Mouse (Mus musculus) hindbrain, postnatal 0 days (tissue): ENCODE measurements around the gene Dnmt3a. TPM values are rescaled to one million over a fixed set of nuclear protein-coding genes. Genes with fewer than 3 reads are reported as not detected.

ENCODE experiments used
- ATAC-seq: fragments of 200-750 bp; cut with Nextera tagmentation; 2 replicates; pipeline ENCODE4 v1.8.0; 2017; ENCODE audit warnings: mild to moderate bottlenecking, moderate TSS enrichment, moderate library complexity
- DNase-seq: peaks from one replicate; pipeline ENCODE4 v3.0.0-alpha.2; 2015; ENCODE audit warnings: low spot score
- H3K27ac ChIP-seq: fragments of 300-500 bp; sonication (generic); 2 replicates; pipeline ENCODE4 v1.5.1; 2014; ENCODE audit warnings: mild to moderate bottlenecking
- H3K27me3 ChIP-seq: fragments of 300-500 bp; sonication (generic); 2 replicates; pipeline ENCODE4 v1.6.1; 2014; ENCODE audit warnings: low read length, mixed read lengths; ENCODE audit not compliant: insufficient read depth
- H3K36me3 ChIP-seq: fragments of 300-500 bp; sonication (generic); 2 replicates; pipeline ENCODE4 v1.6.1; 2014; ENCODE audit warnings: low read length, mixed read lengths; ENCODE audit not compliant: insufficient read depth
- H3K4me1 ChIP-seq: fragments of 300-500 bp; sonication (generic); 2 replicates; pipeline ENCODE4 v1.6.1; 2014; ENCODE audit warnings: antibody characterized with exemption, low read length, mixed read lengths; ENCODE audit not compliant: insufficient read depth
- H3K4me2 ChIP-seq: fragments of 300-500 bp; sonication (generic); 2 replicates; pipeline ENCODE4 v1.6.1; 2014; ENCODE audit warnings: low read depth, mild to moderate bottlenecking, low read length, moderate library complexity, mixed read lengths
- H3K4me3 ChIP-seq: fragments of 300-500 bp; sonication (generic); 2 replicates; pipeline ENCODE4 v1.5.1; 2014; ENCODE audit warnings: low read length
- H3K9ac ChIP-seq: fragments of 300-500 bp; sonication (generic); replicated peaks from 2 replicates; pipeline ENCODE4 v1.6.1; 2014; ENCODE audit warnings: mild to moderate bottlenecking, low read length, moderate library complexity, mixed read lengths
- H3K9me3 ChIP-seq: fragments of 300-500 bp; sonication (generic); 2 replicates; pipeline ENCODE4 v1.6.1; 2016; ENCODE audit warnings: low read length, mixed read lengths
- CTCF ChIP-seq: IDR thresholded peaks from 2 replicates; pipeline ENCODE4 v1.5.1; 2016; ENCODE audit warnings: antibody characterized with exemption, control low read depth, low read depth
- WGBS: fragments of 180-500 bp; shearing (Covaris S2); extraction: QIAGEN DNeasy Blood & Tissue Kit; methylation state at CpG from one replicate; pipeline ENCODE4 v1.1.7; 2014; 5-methylcytosine and 5-hydroxymethylcytosine counted together
- polyA plus RNA-seq: library from polyadenylated mRNA; unstranded; fragments of >200 nt; fragmentation: Nextera tagmentation; extraction: Ambion mirVana; gene quantifications from 2 replicates; pipeline ENCODE4 v1.2.1, GENCODE M21; 2015
- total RNA-seq: library from RNA; depleted of rRNA; stranded (reverse); fragments of >200 nt; gene quantifications from 2 replicates; pipeline ENCODE4 v1.2.3, GENCODE M21; 2014

Gene Dnmt3a
- total and polyA plus RNA-seq, 2 experiments from 2014 or later: 81.8 to 134 TPM

DNA sequence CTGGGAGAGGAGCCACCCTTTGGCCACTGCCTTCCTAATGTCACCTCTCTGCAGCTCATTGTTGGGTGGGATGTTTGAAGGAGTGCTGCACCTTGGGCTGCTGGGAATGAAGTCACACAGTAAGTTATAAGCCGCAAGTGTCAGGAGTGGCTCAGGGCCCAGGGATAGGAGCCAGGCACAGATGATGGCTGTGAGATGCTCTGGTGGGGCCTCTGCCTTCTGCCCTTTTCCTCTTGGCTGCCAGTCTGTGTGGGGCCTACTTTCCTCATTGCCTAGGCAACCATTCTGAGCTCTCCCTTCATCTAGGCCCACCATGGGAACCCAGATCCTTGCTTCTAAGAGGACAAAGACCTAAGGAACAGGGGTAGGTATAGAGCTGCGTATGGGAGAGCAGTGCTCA, 21.5 kb upstream of the Dnmt3a start:
- Histone ChIP-seq H3K27ac (0 out of 2 replicates have a peak overlapping the region, but pooled peaks have one; percentile 20), H3K4me2 (no peak overlapping the region), H3K4me3 (no peak overlapping the region), H3K27me3 (no peaks in the 10 kb centered on the region), H3K9ac (no peak overlapping the region), H3K36me3 (no peaks in the 10 kb centered on the region), H3K9me3 (no peaks in the 10 kb centered on the region), H3K4me1 (peaks cover 52% of the 10 kb centered on the region)
- WGBS: 38% methylated on average over 2 of the region's 2 CpGs
- no peak for TF ChIP-seq CTCF
- ATAC-seq: peak; percentile 5; the same call in 1 of the 2 replicates
- peak; percentile 47 for DNase-seq

DNA sequence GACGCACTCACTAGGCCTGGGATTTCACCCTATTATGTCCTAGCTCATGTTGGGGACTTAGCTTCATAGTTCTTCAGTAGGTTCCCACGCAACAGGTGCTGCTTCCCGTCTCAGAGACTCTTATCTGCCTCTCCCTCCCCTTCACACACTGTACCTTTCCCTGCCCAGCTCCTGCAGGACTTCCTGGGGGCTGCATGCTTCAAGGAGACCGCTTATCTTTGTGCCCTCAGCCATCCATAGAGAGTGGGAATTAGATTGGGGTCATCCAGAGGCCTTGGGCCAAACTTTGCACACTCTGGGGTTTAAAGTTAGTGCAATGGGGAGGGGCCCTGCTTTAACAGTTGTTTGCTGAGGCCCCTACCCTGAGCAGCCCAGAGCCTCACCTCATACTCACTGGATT, 21.1 kb upstream of the Dnmt3a start:
- Histone ChIP-seq H3K36me3 (no peaks in the 10 kb centered on the region), H3K27ac (0 out of 2 replicates have a peak overlapping the region, but pooled peaks have one; percentile 20), H3K4me3 (no peak overlapping the region), H3K4me2 (no peak overlapping the region), H3K9ac (no peak overlapping the region), H3K27me3 (no peaks in the 10 kb centered on the region), H3K9me3 (no peaks in the 10 kb centered on the region), H3K4me1 (peaks cover 52% of the 10 kb centered on the region)
- no peak for TF ChIP-seq CTCF
- DNase-seq: no peak
- 72% methylated on average over 4 of the region's 4 CpGs for WGBS
- no peak for ATAC-seq

DNA sequence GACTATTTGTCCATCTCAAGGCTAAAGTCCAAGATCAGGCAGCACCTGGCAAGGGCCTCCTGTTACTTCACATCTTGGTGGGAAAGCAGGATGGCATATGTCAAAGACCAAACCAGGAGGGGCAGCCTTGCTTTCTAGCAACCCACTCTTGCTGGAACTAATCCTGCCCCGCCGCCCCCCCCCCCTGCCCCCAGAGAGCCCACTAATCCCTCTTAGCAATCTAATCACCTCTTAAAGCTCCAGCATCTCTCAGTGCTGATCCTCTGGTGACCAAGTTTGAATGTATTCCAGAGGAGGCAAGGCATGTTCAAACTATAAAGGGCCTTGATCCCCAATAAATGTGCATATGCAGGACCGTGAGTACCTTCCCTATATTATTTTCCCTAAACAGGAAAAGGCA, 18.8 kb upstream of the Dnmt3a start:
- Histone ChIP-seq H3K36me3 (no peaks in the 10 kb centered on the region), H3K4me2 (no peak overlapping the region), H3K9me3 (no peaks in the 10 kb centered on the region), H3K4me3 (no peak overlapping the region), H3K9ac (no peak overlapping the region), H3K27me3 (no peaks in the 10 kb centered on the region), H3K4me1 (peaks cover 39% of the 10 kb centered on the region), H3K27ac (0 out of 2 replicates have a peak overlapping the region, but pooled peaks have one; percentile 15)
- 37% methylated on average over 3 of the region's 3 CpGs for WGBS
- TF ChIP-seq CTCF: no peak
- DNase-seq (no peak), ATAC-seq (no peak)

DNA sequence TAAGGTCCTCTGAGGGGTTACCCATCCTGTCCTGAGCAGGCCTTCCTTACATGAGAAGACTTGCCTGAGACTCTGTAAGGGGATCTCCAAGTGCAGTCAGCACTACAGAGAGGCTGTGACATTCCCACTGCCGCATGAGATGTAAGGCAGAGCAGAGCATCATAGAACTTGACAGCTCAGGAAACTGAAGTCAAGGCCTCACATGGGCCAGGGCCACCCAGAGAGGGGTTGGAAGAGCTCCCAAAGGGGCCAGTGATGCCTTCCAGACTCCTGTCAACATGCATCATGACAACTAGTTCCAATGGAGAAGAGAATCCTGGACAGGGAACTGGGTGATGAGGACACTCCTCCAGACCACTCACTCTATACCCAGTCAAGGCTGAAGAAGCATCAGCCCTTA, 18.3 kb upstream of the Dnmt3a start:
- Histone ChIP-seq H3K27ac (0 out of 2 replicates have a peak overlapping the region, but pooled peaks have one; percentile 15), H3K4me3 (no peak overlapping the region), H3K4me2 (no peak overlapping the region), H3K4me1 (peaks cover 34% of the 10 kb centered on the region), H3K9me3 (no peaks in the 10 kb centered on the region), H3K9ac (no peak overlapping the region), H3K36me3 (no peaks in the 10 kb centered on the region), H3K27me3 (no peaks in the 10 kb centered on the region)
- TF ChIP-seq CTCF: no peak
- no peak for DNase-seq
- WGBS: 48% methylated on average over 1 of the region's 1 CpGs
- no peak for ATAC-seq

DNA sequence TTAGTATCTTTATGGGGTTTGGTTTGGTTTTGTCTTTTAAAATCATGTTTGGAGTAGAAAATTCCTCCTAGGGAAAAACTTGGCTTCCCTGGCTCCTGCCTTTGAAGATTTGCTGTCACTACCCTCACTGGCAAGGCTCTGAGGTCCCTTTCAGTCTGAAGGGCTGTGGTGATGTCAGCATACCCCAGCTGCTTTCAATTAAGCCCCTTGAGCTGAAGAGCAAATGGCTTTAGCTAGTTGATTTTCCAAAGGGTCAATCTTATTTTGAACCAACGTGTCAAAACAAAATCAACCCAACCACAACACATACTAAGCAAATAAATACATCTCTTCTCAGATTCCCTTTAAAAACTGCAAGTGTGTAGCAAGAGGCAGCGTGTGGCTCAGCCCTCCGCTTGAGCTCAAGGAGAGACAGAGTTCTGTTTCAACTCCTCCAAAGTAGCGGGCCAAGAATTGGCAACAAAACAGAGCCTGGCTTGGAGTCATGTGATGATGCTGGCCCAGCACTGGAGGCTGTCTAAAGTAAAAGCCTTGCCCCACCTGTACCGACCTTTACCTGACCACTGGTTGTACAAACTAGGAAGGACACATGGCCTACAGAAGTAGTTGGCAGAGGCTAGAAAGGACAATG, 17.3 kb upstream of the Dnmt3a start:
- Histone ChIP-seq H3K27ac (peak overlapping the region; percentile 16; the same call in 1 of the 2 replicates), H3K27me3 (no peaks in the 10 kb centered on the region), H3K4me2 (no peak overlapping the region), H3K4me1 (peaks cover 26% of the 10 kb centered on the region), H3K4me3 (no peak overlapping the region), H3K9me3 (no peaks in the 10 kb centered on the region), H3K9ac (no peak overlapping the region), H3K36me3 (no peaks in the 10 kb centered on the region)
- no peak for ATAC-seq
- TF ChIP-seq CTCF: no peak
- WGBS: 47% methylated on average over 5 of the region's 5 CpGs
- DNase-seq: no peak

DNA sequence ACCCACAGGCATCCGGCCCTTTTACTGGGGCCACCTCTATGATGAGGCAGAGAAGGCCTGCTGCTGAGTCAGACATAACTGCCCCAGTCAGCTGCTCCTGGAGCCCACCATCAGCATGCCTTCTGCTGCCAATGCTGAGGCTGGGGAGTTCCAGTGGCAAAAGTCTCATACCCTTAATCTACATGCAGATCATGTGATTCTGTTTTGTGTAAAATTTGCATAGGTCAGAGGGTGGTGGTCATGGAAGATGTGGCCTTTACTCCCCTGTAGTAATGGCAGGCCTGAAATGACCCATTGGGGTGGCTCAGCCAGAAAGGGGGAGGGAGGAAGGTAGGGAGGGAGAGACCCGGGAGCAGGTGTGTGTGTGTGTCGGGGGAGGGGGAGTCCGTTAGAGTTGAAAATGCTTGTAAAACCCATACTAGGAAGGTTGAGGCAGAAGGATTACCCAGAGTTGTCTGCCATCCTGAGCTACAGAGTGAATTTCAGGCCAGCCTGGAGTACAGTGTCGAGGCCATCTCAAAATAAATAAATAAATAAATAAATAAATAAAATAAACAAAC, 16.1 kb upstream of the Dnmt3a start:
- peaks cover 15% of the 10 kb centered on the region for H3K4me1 ChIP-seq
- 69% methylated on average over 5 of the region's 5 CpGs for WGBS
- no peak overlapping the region for H3K9ac ChIP-seq
- no peak for DNase-seq
- no peak overlapping the region for H3K4me2 ChIP-seq
- no peak overlapping the region for H3K27ac ChIP-seq
- no peak for ATAC-seq
- TF ChIP-seq CTCF: no peak
- no peaks in the 10 kb centered on the region for H3K36me3 ChIP-seq
- H3K27me3 ChIP-seq: no peaks in the 10 kb centered on the region
- H3K4me3 ChIP-seq: no peak overlapping the region
- no peaks in the 10 kb centered on the region for H3K9me3 ChIP-seq

DNA sequence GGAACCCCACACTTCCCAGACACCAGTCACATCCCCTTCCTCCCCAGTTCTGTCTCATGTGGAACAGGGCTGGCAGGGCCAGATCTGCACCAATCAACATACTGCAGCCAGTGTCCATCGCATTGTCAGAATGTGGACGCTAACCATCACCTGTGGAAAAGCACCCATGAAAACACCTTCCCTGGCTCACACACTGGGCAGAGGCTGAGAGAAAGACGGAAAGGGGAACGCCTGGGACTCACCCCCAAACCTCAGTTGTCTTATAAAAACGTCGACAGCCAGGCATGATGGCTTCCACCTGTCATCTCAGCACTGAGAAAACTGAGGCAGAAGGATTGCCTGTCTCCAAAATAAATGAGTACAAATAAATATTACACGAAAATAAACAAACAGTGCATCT, 14.6 kb upstream of the Dnmt3a start:
- peaks cover 11% of the 10 kb centered on the region for H3K4me1 ChIP-seq
- no peak for TF ChIP-seq CTCF
- H3K4me2 ChIP-seq: peak overlapping the region; percentile 60
- 0 out of 2 replicates have a peak overlapping the region, but pooled peaks have one; percentile 14 for H3K9ac ChIP-seq
- 0 out of 2 replicates have a peak overlapping the region, but pooled peaks have one; percentile 5 for H3K27ac ChIP-seq
- WGBS: 56% methylated on average over 7 of the region's 7 CpGs
- DNase-seq (no peak), ATAC-seq (no peak)
- no peaks in the 10 kb centered on the region for H3K27me3 ChIP-seq
- peak overlapping the region; percentile 26 for H3K4me3 ChIP-seq
- no peaks in the 10 kb centered on the region for H3K9me3 ChIP-seq
- H3K36me3 ChIP-seq: no peaks in the 10 kb centered on the region
